Mouse (Mus musculus) testis, adult 2 months (tissue): Measurements from ENCODE around the gene Rbfox1. TPM values are rescaled to one million over a fixed set of nuclear protein-coding genes. Genes with fewer than 3 reads are reported as not detected.

Source experiments
- H3K27ac ChIP-seq: fragments of 200-500 bp; 2 replicates; pipeline ENCODE4 v1.5.1; 2012; ENCODE audit warnings: low read depth, low read length; ENCODE audit not compliant: control insufficient read depth, insufficient read depth
- H3K27me3 ChIP-seq: fragments of 200-500 bp; 2 replicates; pipeline ENCODE4 v1.6.1; 2012; ENCODE audit warnings: mild to moderate bottlenecking, low read length, moderate library complexity; ENCODE audit not compliant: control insufficient read depth, insufficient read depth
- H3K36me3 ChIP-seq: fragments of 200-500 bp; 2 replicates; pipeline ENCODE4 v1.6.1; 2012; ENCODE audit warnings: mild to moderate bottlenecking, low read length; ENCODE audit not compliant: control insufficient read depth, insufficient read depth
- H3K4me1 ChIP-seq: fragments of 200-500 bp; 2 replicates; pipeline ENCODE4 v1.6.1; 2012; ENCODE audit warnings: low read length; ENCODE audit not compliant: control insufficient read depth, insufficient read depth
- H3K4me3 ChIP-seq: fragments of 200-500 bp; 2 replicates; pipeline ENCODE4 v1.5.1; 2012; ENCODE audit warnings: low read depth, mild to moderate bottlenecking, low read length, moderate library complexity, mixed read lengths; ENCODE audit not compliant: control insufficient read depth
- CTCF ChIP-seq: fragments of 200-500 bp; IDR thresholded peaks from 2 replicates; pipeline ENCODE4 v1.5.1; 2012; ENCODE audit warnings: low read depth, mild to moderate bottlenecking, inconsistent platforms, low read length, moderate library complexity; ENCODE audit not compliant: control insufficient read depth, insufficient read depth, insufficient replicate concordance
- POLR2A ChIP-seq: fragments of 200-500 bp; IDR thresholded peaks from 2 replicates; pipeline ENCODE4 v1.6.1; 2012; ENCODE audit warnings: low read depth, mild to moderate bottlenecking, inconsistent platforms, low read length, moderate library complexity; ENCODE audit not compliant: control insufficient read depth
- polyA plus RNA-seq: library from polyadenylated mRNA; depleted of rRNA; stranded (reverse); fragments of >200 nt; gene quantifications from 2 replicates; pipeline ENCODE4 v1.2.3, GENCODE M21; 2012

Rbfox1 gene
- polyA plus RNA-seq, 1 experiment, result 0.23 TPM

GRCm38 (mm10) chr16:6310744-6311678 is 425.9 kb downstream of the Rbfox1 start:
- Histone ChIP-seq H3K36me3 (no peaks in the 10 kb centered on the region), H3K4me1 (no peaks in the 10 kb centered on the region), H3K27me3 (no peaks in the 10 kb centered on the region), H3K27ac (no peak overlapping the region), H3K4me3 (no peak overlapping the region)
- TF ChIP-seq CTCF (no peak), POLR2A (no peak)

- no peaks in the 10 kb centered on the region for H3K4me1 ChIP-seq
- no peaks in the 10 kb centered on the region for H3K27me3 ChIP-seq
- no peak overlapping the region for H3K27ac ChIP-seq
- H3K4me3 ChIP-seq, result no peak overlapping the region
- no peaks in the 10 kb centered on the region for H3K36me3 ChIP-seq
- no peak for TF ChIP-seq POLR2A
- no peak for TF ChIP-seq CTCF
These were observed 428.5 kb downstream of the Rbfox1 start for GRCm38 (mm10) chr16:6313689-6314088.

GRCm38 (mm10) chr16:6324832-6325231 is 439.7 kb downstream of the Rbfox1 start:
- Histone ChIP-seq H3K4me3 (no peak overlapping the region), H3K36me3 (no peaks in the 10 kb centered on the region), H3K4me1 (no peaks in the 10 kb centered on the region), H3K27me3 (no peaks in the 10 kb centered on the region), H3K27ac (no peak overlapping the region)
- TF ChIP-seq POLR2A, result no peak
- no peak for TF ChIP-seq CTCF

- H3K27me3 ChIP-seq, result no peaks in the 10 kb centered on the region
- no peak for TF ChIP-seq POLR2A
- TF ChIP-seq CTCF, result no peak
- H3K36me3 ChIP-seq, result no peaks in the 10 kb centered on the region
- H3K27ac ChIP-seq, result no peak overlapping the region
- no peak overlapping the region for H3K4me3 ChIP-seq
- H3K4me1 ChIP-seq, result no peaks in the 10 kb centered on the region; the same call in 1 of the 2 replicates
These were observed 446.3 kb downstream of the Rbfox1 start for GRCm38 (mm10) chr16:6331400-6331939.

GRCm38 (mm10) chr16:6333273-6333672 is 448.1 kb downstream of the Rbfox1 start:
- Histone ChIP-seq H3K27ac (no peak overlapping the region), H3K4me3 (no peak overlapping the region), H3K36me3 (no peaks in the 10 kb centered on the region), H3K4me1 (no peaks in the 10 kb centered on the region; the same call in 1 of the 2 replicates), H3K27me3 (no peaks in the 10 kb centered on the region)
- TF ChIP-seq CTCF (no peak), POLR2A (no peak)

GRCm38 (mm10) chr16:6348103-6348502 is 462.9 kb downstream of the Rbfox1 start:
- Histone ChIP-seq H3K4me1 (no peaks in the 10 kb centered on the region; the same call in 1 of the 2 replicates), H3K4me3 (no peak overlapping the region), H3K27ac (no peak overlapping the region), H3K36me3 (no peaks in the 10 kb centered on the region), H3K27me3 (no peaks in the 10 kb centered on the region)
- TF ChIP-seq POLR2A (no peak), CTCF (no peak)

GRCm38 (mm10) chr16:6348581-6349241 is 463.6 kb downstream of the Rbfox1 start:
- TF ChIP-seq CTCF, result no peak
- no peak for TF ChIP-seq POLR2A
- no peaks in the 10 kb centered on the region for H3K27me3 ChIP-seq
- H3K4me3 ChIP-seq, result no peak overlapping the region; the same call in 1 of the 2 replicates
- H3K36me3 ChIP-seq, result no peaks in the 10 kb centered on the region
- no peak overlapping the region for H3K27ac ChIP-seq
- no peaks in the 10 kb centered on the region; the same call in 1 of the 2 replicates for H3K4me1 ChIP-seq
